Mouse (Mus musculus): ENCODE measurements around the gene Rap1a. TPM values are rescaled to one million over a fixed set of nuclear protein-coding genes. Genes with fewer than 3 reads are reported as not detected.

Rap1a gene
- total and polyA plus RNA-seq, 3 experiments = 17.7 to 121 (median 97.7) TPM

GRCm38 (mm10) chr3:105835875-105836274 lies 34.7 kb upstream of the Rap1a start:
- no peaks in the 10 kb centered on the region for H3K9me3 ChIP-seq (replicated peaks)
- H3K27me3 ChIP-seq (ENCODE audit: insufficient read depth, low read length) = peaks cover 3% of the 10 kb centered on the region; the same call in 1 of the 2 replicates
- H3K36me3 ChIP-seq (replicated peaks) = no peaks in the 10 kb centered on the region
- H3K4me1 ChIP-seq (ENCODE audit: insufficient read depth, low read depth, low read length) = no peaks in the 10 kb centered on the region; the same call in 1 of the 2 replicates
- ATAC-seq (ENCODE audit: extremely low read depth, insufficient number of reproducible peaks, low FRiP score, poor library complexity, severe bottlenecking) (no peak), DNase-seq (ENCODE audit: low spot score) (no peak)
- no peak for TF ChIP-seq GATA1 (IDR thresholded peaks at IDR 0.05; ENCODE audit: borderline replicate concordance, low read length)
- no peak for TF ChIP-seq POLR2AphosphoS5 (IDR thresholded peaks at IDR 0.05; ENCODE audit: insufficient replicate concordance, low read depth, low read length)
- TF ChIP-seq GATA2 (IDR thresholded peaks at IDR 0.05; ENCODE audit: borderline replicate concordance, low read depth, low read length) = no peak
- no peak for TF ChIP-seq TAL1 (conservative IDR thresholded peaks at IDR 0.05; ENCODE audit: low read depth, low read length)
- no peak for TF ChIP-seq CTCF (IDR thresholded peaks at IDR 0.05; ENCODE audit: low read depth, low read length)
- H3K4me3 ChIP-seq (ENCODE audit: low read depth, low read length) = no peak overlapping the region

DNA sequence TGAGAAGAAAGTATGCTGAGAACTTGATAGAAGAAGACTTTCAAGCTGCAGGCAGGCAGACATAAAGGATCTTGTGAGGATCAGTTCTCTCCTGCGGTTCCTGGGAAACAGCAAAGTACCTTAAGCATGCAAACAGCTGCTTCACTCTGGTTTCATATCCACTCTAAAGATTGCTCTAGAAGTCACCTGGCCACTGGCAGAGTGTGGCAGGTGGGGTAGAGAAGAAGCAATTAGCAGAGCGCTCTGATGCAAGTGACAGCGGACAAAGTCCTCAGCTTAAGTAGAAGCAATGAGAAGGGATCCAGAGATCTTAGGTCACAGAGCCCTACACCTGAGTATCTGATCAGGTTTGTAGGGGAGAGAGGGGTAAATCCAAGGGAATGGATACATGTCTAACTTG lies 30.4 kb upstream of the Rap1a start:
- peaks cover 3% of the 10 kb centered on the region; the same call in 1 of the 2 replicates for H3K27me3 ChIP-seq (ENCODE audit: insufficient read depth, low read length)
- no peak for DNase-seq (ENCODE audit: low spot score)

DNA sequence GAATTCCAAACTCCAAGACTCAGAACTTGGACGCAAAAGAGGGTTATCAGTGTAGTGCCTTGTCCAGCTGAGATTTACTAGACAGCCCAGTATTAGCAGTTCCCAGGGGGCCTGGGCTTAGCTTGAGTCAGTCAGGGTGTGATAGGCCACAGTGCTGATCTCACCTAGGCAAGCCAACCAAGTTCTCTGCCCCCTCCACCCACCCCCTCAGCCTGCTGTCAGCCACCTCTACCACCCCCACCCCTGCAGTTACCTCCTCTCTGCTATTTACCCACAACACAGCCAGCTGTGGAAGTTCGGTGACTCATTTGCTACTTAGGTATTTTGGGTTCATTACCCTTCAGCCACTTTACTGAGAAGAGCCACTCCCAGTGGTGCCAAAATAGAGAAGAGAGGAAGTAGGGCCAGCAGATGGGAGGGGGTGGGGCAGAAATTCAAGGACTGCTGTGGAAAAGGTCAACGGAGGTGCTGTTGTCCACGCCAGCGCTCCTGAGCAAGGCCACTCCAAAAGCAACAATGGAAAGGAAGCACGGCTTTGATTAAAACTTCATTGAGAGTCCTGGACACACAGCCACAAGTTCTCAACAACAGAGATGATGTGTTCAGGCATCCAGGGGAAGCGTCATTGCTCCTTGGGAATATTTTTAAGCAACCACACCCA lies 24.5 kb upstream of the Rap1a start:
- peak; percentile 5 for DNase-seq (ENCODE audit: low spot score)
- no peak for TF ChIP-seq TAL1 (conservative IDR thresholded peaks at IDR 0.05; ENCODE audit: low read depth, low read length)
- no peak for TF ChIP-seq POLR2AphosphoS5 (IDR thresholded peaks at IDR 0.05; ENCODE audit: insufficient replicate concordance, low read depth, low read length)
- TF ChIP-seq GATA1 (IDR thresholded peaks at IDR 0.05; ENCODE audit: borderline replicate concordance, low read length) = no peak
- no peak for TF ChIP-seq GATA2 (IDR thresholded peaks at IDR 0.05; ENCODE audit: borderline replicate concordance, low read depth, low read length)
- TF ChIP-seq CTCF (IDR thresholded peaks at IDR 0.05; ENCODE audit: low read depth, low read length) = no peak
- H3K27me3 ChIP-seq (ENCODE audit: insufficient read depth, low read length) = no peaks in the 10 kb centered on the region
- peak; percentile 22; the same call in 1 of the 2 replicates for ATAC-seq (ENCODE audit: extremely low read depth, insufficient number of reproducible peaks, low FRiP score, poor library complexity, severe bottlenecking)
- H3K4me3 ChIP-seq (ENCODE audit: low read depth, low read length) = no peak overlapping the region
- peaks cover 26% of the 10 kb centered on the region for H3K4me1 ChIP-seq (ENCODE audit: insufficient read depth, low read depth, low read length)
- H3K9me3 ChIP-seq (replicated peaks) = no peaks in the 10 kb centered on the region
- H3K36me3 ChIP-seq (replicated peaks) = no peaks in the 10 kb centered on the region

More for the DNA sequence above, 30.4 kb upstream of the Rap1a start:
- Histone ChIP-seq H3K36me3 (replicated peaks) (no peaks in the 10 kb centered on the region), H3K4me3 (ENCODE audit: low read depth, low read length) (no peak overlapping the region), H3K4me1 (ENCODE audit: insufficient read depth, low read depth, low read length) (no peaks in the 10 kb centered on the region; the same call in 1 of the 2 replicates), H3K9me3 (replicated peaks) (no peaks in the 10 kb centered on the region)
- TF ChIP-seq CTCF (IDR thresholded peaks at IDR 0.05; ENCODE audit: low read depth, low read length) (no peak), GATA1 (IDR thresholded peaks at IDR 0.05; ENCODE audit: borderline replicate concordance, low read length) (no peak), GATA2 (IDR thresholded peaks at IDR 0.05; ENCODE audit: borderline replicate concordance, low read depth, low read length) (no peak), POLR2AphosphoS5 (IDR thresholded peaks at IDR 0.05; ENCODE audit: insufficient replicate concordance, low read depth, low read length) (no peak), TAL1 (conservative IDR thresholded peaks at IDR 0.05; ENCODE audit: low read depth, low read length) (no peak)
- no peak for ATAC-seq (ENCODE audit: extremely low read depth, insufficient number of reproducible peaks, low FRiP score, poor library complexity, severe bottlenecking)

DNA sequence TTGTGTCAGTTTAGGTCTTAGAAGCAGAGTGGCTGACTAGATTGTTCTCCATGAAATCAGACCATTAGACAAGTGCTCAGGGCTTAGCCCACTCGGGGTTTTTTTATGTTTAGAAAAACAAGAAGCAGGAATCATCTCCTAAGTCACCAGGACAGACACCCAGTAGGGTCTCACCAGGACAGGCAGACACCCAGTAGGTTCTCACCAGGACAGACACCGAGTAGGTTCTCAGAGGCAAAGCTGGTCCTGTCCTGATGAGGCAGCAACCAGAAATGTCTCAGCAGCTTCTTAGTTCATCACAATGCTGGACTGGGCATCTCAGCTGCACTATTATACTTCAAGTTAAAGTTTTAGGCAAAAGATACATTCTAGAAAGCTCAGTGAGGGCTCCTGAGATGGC lies 23.6 kb upstream of the Rap1a start:
- H3K36me3 ChIP-seq (replicated peaks) = no peaks in the 10 kb centered on the region
- ATAC-seq (ENCODE audit: extremely low read depth, insufficient number of reproducible peaks, low FRiP score, poor library complexity, severe bottlenecking) = no peak
- H3K27me3 ChIP-seq (ENCODE audit: insufficient read depth, low read length) = no peaks in the 10 kb centered on the region
- H3K9me3 ChIP-seq (replicated peaks) = no peaks in the 10 kb centered on the region
- no peak for TF ChIP-seq GATA2 (IDR thresholded peaks at IDR 0.05; ENCODE audit: borderline replicate concordance, low read depth, low read length)
- TF ChIP-seq CTCF (IDR thresholded peaks at IDR 0.05; ENCODE audit: low read depth, low read length) = no peak
- no peak for TF ChIP-seq TAL1 (conservative IDR thresholded peaks at IDR 0.05; ENCODE audit: low read depth, low read length)
- TF ChIP-seq GATA1 (IDR thresholded peaks at IDR 0.05; ENCODE audit: borderline replicate concordance, low read length) = no peak
- TF ChIP-seq POLR2AphosphoS5 (IDR thresholded peaks at IDR 0.05; ENCODE audit: insufficient replicate concordance, low read depth, low read length) = no peak
- H3K4me3 ChIP-seq (ENCODE audit: low read depth, low read length) = no peak overlapping the region
- no peak for DNase-seq (ENCODE audit: low spot score)
- peaks cover 26% of the 10 kb centered on the region for H3K4me1 ChIP-seq (ENCODE audit: insufficient read depth, low read depth, low read length)

DNA sequence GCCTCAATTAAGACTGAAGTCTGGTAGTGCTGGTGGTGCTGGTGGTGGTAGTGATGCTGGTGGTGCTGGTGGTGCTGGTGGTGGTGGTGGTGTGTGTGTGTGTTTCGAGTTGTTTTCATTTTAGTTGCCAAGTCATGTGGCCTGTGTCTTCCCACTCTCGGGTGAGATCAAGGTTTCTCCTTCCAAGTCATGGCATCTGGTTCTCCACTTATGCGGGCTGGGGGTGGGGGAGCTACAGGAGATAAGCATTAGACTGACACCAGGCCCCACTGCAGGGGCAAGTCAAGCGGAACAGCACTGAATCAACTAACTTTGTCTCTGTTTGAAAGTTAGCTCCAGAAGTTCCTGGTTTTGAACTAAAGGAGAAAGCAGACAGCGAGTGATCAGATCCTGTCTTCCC lies 23.0 kb upstream of the Rap1a start:
- Histone ChIP-seq H3K27me3 (ENCODE audit: insufficient read depth, low read length) (no peaks in the 10 kb centered on the region), H3K4me1 (ENCODE audit: insufficient read depth, low read depth, low read length) (peaks cover 29% of the 10 kb centered on the region), H3K9me3 (replicated peaks) (no peaks in the 10 kb centered on the region), H3K36me3 (replicated peaks) (no peaks in the 10 kb centered on the region), H3K4me3 (ENCODE audit: low read depth, low read length) (no peak overlapping the region; the same call in 1 of the 2 replicates)
- peak; percentile 31 for DNase-seq (ENCODE audit: low spot score)
- TF ChIP-seq POLR2AphosphoS5 (IDR thresholded peaks at IDR 0.05; ENCODE audit: insufficient replicate concordance, low read depth, low read length) = no peak
- ATAC-seq (ENCODE audit: extremely low read depth, insufficient number of reproducible peaks, low FRiP score, poor library complexity, severe bottlenecking) = 0 out of 2 replicates have a peak, but pooled peaks have one; percentile 22

GRCm38 (mm10) chr3:105823609-105824008 lies 22.5 kb upstream of the Rap1a start:
- Histone ChIP-seq H3K36me3 (replicated peaks) (no peaks in the 10 kb centered on the region), H3K4me1 (ENCODE audit: insufficient read depth, low read depth, low read length) (peaks cover 33% of the 10 kb centered on the region), H3K27me3 (ENCODE audit: insufficient read depth, low read length) (no peaks in the 10 kb centered on the region), H3K4me3 (ENCODE audit: low read depth, low read length) (no peak overlapping the region), H3K9me3 (replicated peaks) (no peaks in the 10 kb centered on the region)
- TF ChIP-seq TAL1 (conservative IDR thresholded peaks at IDR 0.05; ENCODE audit: low read depth, low read length) (no peak), GATA1 (IDR thresholded peaks at IDR 0.05; ENCODE audit: borderline replicate concordance, low read length) (no peak), GATA2 (IDR thresholded peaks at IDR 0.05; ENCODE audit: borderline replicate concordance, low read depth, low read length) (no peak), POLR2AphosphoS5 (IDR thresholded peaks at IDR 0.05; ENCODE audit: insufficient replicate concordance, low read depth, low read length) (no peak), CTCF (IDR thresholded peaks at IDR 0.05; ENCODE audit: low read depth, low read length) (no peak)
- DNase-seq (ENCODE audit: low spot score) (no peak), ATAC-seq (ENCODE audit: extremely low read depth, insufficient number of reproducible peaks, low FRiP score, poor library complexity, severe bottlenecking) (no peak)
